Mouse (Mus musculus) ovary, postnatal 14 days (tissue): Measurements from ENCODE around the gene Sgsh.

Experiments used
- DNase-seq: peaks from one replicate; pipeline ENCODE4 v3.0.0; 2022; ENCODE audit warnings: low spot score

Gene Sgsh

DNA sequence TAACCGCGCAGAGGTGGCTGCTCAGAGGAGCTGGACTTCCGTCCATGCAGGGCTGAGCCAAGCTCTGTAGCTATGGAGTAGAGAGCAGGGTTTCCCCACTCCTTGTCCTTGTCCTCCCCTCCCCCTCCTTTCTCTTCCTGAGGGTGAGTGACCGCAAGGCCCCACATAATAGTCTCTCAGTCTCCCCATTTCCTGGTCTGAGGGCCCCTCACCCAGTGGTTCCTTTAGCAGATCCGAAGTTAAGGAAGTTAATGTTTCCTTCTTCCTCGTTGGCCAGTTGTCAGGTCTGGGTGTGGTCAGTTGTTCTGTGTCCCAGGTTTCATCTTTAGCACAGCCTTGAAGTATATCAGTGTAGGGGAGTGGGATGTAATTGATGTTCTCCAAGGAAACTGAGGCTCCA is 20.1 kb upstream of the Sgsh start:
- no peak for DNase-seq

DNA sequence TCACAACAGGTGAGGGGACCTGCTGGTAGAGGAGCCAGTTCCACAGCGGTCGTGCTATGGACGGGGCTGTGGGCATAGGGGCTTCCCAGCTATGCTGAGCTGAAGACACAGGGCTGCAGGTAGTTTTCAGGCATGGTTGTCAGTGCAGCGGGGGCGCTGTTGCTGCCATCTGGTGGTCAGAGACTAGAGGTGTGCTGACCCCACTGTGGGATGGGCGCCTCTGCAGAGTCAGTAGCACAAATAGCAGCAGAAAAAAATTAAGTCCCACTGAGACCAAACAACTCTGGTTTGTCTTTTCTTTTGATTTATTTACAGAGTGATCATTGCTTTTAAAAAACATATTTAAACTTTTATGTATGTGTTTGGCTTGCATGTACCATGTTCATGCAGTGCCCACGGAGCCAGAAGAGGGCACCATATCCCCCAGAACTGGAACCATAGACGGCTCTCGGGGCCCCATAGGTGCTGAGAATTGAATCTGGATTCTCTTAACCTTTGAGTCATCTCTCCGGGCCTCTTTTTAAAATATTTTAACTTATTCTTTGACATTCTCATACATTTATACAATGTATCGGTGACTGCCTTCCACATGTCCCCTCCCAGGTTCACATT is 8.3 kb upstream of the Sgsh start:
- DNase-seq: peak; percentile 64

- no peak for DNase-seq
These were observed 7.6 kb upstream of the Sgsh start for GRCm38 (mm10) chr11:119362769-119363533.

- DNase-seq: no peak
These were observed 3.8 kb upstream of the Sgsh start for GRCm38 (mm10) chr11:119359089-119359488.

DNA sequence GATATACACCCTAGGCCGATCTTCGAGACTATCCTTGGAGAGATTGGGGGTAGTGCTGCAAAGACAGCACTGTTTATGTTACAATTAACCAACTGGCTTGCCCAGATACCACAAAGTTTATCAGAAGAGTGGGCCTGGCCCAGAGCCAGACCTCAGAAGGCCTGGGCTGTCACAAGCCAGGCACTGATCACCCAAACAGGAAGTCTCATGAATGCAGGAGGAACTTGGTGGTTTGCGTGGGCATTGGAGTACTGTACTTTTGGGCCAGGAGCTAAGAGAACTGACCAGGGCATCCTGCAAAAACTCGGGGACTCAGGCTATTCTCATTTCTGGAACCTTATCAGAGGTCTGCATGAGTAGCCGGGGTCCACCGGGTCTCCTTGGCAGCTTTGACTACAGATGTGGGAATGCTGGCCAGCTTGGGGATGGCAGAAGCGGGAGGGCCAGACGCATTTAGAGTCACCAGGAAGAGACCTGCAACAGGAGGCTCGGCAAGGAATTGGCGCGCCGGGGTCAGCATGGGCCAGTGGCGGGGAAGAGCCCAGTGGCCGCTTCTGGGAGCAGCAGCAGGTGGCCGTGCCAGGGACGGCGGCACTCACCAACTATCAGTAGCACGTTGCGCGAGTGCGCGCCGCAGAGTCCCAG is 416 bp downstream of the Sgsh start:
- DNase-seq: no peak

GRCm38 (mm10) chr11:119353946-119354345 is 1.4 kb downstream of the Sgsh start:
- no peak for DNase-seq

DNA sequence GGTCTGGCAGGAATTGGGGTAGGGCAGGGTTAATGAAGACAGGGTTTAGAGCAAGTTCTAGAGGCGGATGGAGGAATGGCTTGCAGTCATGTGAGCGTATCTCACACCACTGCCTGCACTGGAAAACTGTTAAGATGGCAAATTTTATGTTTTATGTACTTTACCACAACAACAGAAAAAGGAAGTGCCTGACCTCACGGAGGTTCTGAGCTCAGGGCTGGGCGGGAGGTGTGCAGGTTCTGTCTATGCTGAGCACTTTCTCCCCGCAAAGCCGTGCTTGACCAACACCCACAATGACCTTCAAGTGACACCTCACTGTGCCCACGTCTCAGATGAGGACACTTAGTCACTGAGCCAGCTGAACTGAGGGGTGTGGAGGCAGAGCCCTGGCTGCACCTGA is 3.2 kb downstream of the Sgsh start:
- no peak for DNase-seq

DNA sequence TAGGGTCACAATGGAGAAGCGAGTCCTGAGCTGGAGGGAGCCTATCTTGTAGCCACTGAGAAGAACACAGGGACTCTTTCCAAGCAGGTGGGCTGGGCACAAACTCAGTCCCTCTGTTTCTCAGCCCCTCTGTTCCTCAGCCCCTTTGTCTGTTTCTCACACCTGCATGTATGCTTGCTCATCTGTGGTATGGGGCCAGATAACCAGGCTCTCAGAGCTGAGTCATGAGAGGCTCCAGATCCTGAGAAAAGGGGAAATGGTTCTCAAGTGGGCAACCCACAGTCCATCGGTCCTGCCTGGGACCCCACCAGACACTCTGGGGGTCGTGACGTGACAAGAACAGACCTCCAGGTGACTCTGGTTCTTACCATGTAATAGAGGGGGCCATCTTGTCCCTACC is 8.2 kb downstream of the Sgsh start:
- no peak for DNase-seq

GRCm38 (mm10) chr11:119344865-119345264 is 10.5 kb downstream of the Sgsh start:
- DNase-seq: no peak

DNA sequence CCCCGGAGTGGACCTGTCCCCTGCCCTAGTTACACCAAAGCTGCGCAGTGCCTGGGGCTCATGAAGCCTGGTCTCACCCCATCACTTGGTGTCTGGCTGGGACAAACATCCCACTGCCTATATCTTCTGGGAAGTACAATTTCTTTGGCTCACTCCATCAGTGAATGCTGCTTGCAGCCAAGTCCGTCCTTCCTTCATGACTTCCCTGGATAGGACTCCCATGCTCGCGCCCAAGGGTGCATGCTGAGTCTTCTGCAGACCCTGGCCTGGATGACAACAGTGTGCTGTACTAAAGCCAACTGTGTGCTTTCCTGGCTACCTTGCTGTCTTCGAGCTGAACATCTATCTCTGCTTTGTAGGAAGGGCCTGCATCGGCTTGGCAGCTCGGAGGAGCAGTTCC is 11.2 kb downstream of the Sgsh start:
- no peak for DNase-seq

DNA sequence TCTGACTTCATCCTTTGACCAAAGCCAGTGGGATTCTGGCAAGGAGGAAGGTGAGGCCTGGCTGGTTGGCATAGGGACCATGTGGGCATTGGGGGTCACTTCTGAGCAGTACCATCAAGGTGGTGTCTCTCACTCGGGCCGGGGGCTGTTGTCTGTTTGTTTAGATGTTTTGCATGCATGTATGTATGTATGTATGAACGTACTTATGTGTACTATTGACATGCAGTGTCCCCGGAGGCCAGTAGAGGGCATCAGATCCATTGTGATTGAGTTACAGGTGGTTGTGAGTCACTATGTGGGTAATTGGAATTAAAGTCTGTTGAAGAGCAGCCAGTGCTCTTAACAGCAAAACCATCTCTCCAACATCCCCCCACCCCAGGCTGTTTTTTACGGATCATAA is 15.7 kb downstream of the Sgsh start:
- peak; percentile 69 for DNase-seq

- no peak for DNase-seq
These were observed 16.2 kb downstream of the Sgsh start for GRCm38 (mm10) chr11:119339179-119339578.

- DNase-seq: no peak
These were observed 16.9 kb downstream of the Sgsh start for GRCm38 (mm10) chr11:119338271-119339059.

- DNase-seq: no peak
These were observed 23.4 kb downstream of the Sgsh start for GRCm38 (mm10) chr11:119331970-119332369.

DNA sequence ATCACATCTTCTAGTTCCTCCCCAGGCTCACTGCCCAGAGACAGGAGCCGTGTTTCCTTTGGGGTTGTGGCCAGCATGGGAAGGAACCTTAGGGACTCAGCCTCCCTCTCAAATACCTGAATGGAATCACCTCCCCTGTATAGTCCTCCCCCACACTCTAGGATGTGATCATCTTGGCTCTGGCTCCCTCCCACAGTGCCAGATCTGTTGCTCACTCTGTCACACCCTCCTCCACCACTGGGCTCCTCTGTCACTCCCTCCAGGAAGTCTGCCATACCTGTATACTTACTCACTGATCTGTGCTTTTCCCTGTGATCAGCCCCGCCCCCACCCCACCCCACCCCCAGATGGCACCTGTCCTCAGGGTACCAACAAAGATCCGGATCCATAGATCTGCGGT is 24.7 kb downstream of the Sgsh start:
- DNase-seq: no peak

DNA sequence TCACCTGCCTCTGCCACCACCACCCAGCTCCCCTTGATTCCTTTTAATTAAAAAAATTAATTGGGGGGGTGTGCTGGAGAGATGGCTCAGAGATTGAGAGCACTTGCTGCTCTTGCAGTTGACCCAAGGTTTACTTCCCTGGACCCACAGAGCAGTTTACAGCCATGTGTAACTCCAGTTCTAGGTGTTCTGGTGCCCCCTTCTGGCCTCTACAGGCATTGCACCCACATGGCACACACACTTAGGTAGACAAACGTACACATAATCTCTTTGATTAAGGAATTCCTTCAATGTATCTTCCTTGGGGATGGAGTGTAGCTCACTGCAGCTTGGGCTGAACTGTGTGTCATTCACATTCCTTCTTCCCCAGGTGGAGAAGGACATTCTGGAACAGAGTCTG is 30.3 kb downstream of the Sgsh start:
- DNase-seq: no peak

DNA sequence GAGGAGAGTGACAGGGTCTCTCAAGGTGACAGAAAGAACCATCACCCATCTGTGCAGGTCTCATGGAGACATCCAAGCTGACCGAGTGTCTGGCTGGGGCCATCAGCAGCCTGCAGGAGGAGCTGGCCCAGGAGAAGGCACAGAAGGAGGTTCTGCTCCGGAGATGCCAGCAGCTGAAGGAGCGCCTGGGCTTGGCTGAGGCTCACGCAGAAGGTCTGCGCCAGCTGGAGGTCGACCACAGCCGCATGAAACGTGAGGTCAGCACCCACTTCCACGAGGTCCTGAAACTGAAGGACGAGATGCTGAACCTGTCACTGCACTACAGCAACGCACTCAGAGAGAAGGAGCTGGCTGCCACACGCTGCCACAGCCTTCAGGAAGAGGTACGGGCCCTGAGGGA is 32.8 kb downstream of the Sgsh start:
- DNase-seq: no peak

GRCm38 (mm10) chr11:119316720-119317119 is 38.6 kb downstream of the Sgsh start:
- DNase-seq: no peak

GRCm38 (mm10) chr11:119314252-119314936 is 40.9 kb downstream of the Sgsh start:
- DNase-seq: no peak

- DNase-seq: no peak
These were observed 44.7 kb downstream of the Sgsh start for GRCm38 (mm10) chr11:119310621-119311020.

DNA sequence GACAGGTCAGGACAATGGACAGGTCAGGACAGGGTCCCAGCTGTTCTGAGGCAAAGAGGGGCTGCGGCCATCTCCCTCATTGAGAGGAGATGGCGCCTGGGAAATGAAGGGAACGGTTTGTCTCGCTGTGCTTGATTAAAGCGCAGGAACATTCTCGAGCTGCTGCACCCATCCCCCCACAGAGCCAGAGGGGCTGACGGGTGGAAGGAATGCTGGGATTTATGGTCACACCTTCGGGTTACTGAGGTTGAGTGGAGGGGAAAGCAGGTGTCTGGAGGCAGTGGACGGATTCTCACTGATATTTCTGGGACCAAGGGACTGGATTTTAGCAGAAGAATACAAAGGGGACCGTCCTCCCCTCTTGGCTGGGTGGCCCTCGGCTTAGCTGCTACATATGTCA is 47.4 kb downstream of the Sgsh start:
- DNase-seq: no peak

GRCm38 (mm10) chr11:119307658-119307867 is 47.8 kb downstream of the Sgsh start, which contains the start of gene Card14:
Gene Card14, plus strand, starts transcription at chr11:119307768.
- DNase-seq: no peak
